Mouse (Mus musculus): ENCODE measurements around the gene Samd4.

Samd4 gene

GRCm38 (mm10) chr14:46941077-46941476, 58.4 kb downstream of the Samd4 start:
- Histone ChIP-seq H3K36me3 (ENCODE audit: insufficient read depth, low read length) (no peaks in the 10 kb centered on the region), H3K4me3 (replicated peaks; ENCODE audit: low read length) (no peak overlapping the region), H3K9me3 (ENCODE audit: low read length) (no peaks in the 10 kb centered on the region), H3K27me3 (ENCODE audit: insufficient read depth, low read length) (no peaks in the 10 kb centered on the region), H3K4me1 (replicated peaks; ENCODE audit: low read depth, low read length) (peaks cover 7% of the 10 kb centered on the region)
- no peak for TF ChIP-seq CTCF (conservative IDR thresholded peaks at IDR 0.05; ENCODE audit: low read length)

DNA sequence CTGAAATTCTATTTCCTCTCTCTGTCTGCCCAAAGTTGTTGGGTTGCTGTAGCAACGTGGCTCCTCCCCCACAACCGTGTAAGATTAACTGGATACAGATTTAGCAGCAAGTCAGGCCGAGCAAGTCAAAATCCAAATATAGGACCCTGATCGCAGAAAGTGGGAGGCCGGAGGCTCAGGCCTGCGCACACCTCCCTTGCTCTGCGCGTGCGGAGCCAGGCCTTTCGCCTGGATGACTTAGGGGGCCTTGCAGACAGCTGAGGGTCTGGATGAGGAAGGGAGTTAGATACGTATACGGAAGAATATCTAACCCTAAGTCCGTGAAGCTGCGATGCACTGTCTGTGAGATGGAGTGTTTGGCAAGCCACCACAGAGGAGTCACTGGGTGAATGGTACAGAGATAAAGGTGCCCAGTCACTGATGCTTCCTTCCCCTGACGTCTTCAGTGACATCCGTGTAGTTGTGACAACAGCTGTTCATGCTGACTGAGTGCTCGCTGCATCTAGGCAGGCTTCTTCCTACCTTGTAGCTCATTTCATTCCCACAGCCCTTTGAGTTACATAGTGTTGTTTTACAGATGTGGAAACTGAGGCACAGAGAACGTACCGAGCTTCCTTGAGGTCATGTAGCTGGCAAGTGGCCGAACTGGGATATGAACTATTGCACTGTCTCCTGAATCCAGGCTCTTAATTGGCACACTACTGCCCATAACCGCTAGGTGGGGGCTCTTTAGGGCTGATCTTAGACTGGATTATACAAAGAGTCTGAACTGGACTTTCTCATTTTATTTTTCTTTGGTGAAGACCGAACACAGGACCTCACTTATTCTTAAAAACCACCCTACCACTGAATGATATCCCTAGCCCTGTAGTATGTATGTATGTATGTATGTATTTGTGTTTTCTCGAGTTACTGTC, 59.5 kb downstream of the Samd4 start:
- TF ChIP-seq CTCF (conservative IDR thresholded peaks at IDR 0.05; ENCODE audit: low read length), result no peak
- TF ChIP-seq NANOG (IDR thresholded peaks at IDR 0.05; ENCODE audit: borderline replicate concordance, low read length), result no peak
- no peak for TF ChIP-seq POU5F1 (IDR thresholded peaks at IDR 0.05; ENCODE audit: borderline replicate concordance, low read length)
- H3K9me3 ChIP-seq (ENCODE audit: low read length), result no peaks in the 10 kb centered on the region
- H3K27me3 ChIP-seq (ENCODE audit: insufficient read depth, low read length), result no peaks in the 10 kb centered on the region
- H3K36me3 ChIP-seq (ENCODE audit: insufficient read depth, low read length), result no peaks in the 10 kb centered on the region
- no peak overlapping the region for H3K4me3 ChIP-seq (replicated peaks; ENCODE audit: low read length)
- H3K4me1 ChIP-seq (replicated peaks; ENCODE audit: low read depth, low read length), result peaks cover 7% of the 10 kb centered on the region

GRCm38 (mm10) chr14:46944411-46944810, 61.8 kb downstream of the Samd4 start:
- no peaks in the 10 kb centered on the region for H3K9me3 ChIP-seq (ENCODE audit: low read length)
- no peaks in the 10 kb centered on the region for H3K27me3 ChIP-seq (ENCODE audit: insufficient read depth, low read length)
- no peak for TF ChIP-seq POU5F1 (IDR thresholded peaks at IDR 0.05; ENCODE audit: borderline replicate concordance, low read length)
- TF ChIP-seq CTCF (conservative IDR thresholded peaks at IDR 0.05; ENCODE audit: low read length), result no peak
- no peak for TF ChIP-seq NANOG (IDR thresholded peaks at IDR 0.05; ENCODE audit: borderline replicate concordance, low read length)
- H3K4me1 ChIP-seq (replicated peaks; ENCODE audit: low read depth, low read length), result peaks cover 7% of the 10 kb centered on the region
- no peak overlapping the region for H3K4me3 ChIP-seq (replicated peaks; ENCODE audit: low read length)
- no peaks in the 10 kb centered on the region for H3K36me3 ChIP-seq (ENCODE audit: insufficient read depth, low read length)

GRCm38 (mm10) chr14:46945903-46946490, 63.3 kb downstream of the Samd4 start:
- Histone ChIP-seq H3K9me3 (ENCODE audit: low read length) (no peaks in the 10 kb centered on the region), H3K27me3 (ENCODE audit: insufficient read depth, low read length) (peaks cover 2% of the 10 kb centered on the region; the same call in 1 of the 2 replicates), H3K4me1 (replicated peaks; ENCODE audit: low read depth, low read length) (peaks cover 7% of the 10 kb centered on the region), H3K4me3 (replicated peaks; ENCODE audit: low read length) (no peak overlapping the region), H3K36me3 (ENCODE audit: insufficient read depth, low read length) (no peaks in the 10 kb centered on the region)
- no peak for TF ChIP-seq POU5F1 (IDR thresholded peaks at IDR 0.05; ENCODE audit: borderline replicate concordance, low read length)
- TF ChIP-seq NANOG (IDR thresholded peaks at IDR 0.05; ENCODE audit: borderline replicate concordance, low read length), result no peak
- TF ChIP-seq CTCF (conservative IDR thresholded peaks at IDR 0.05; ENCODE audit: low read length), result no peak

GRCm38 (mm10) chr14:46947644-46948043, 65.0 kb downstream of the Samd4 start:
- Histone ChIP-seq H3K4me1 (replicated peaks; ENCODE audit: low read depth, low read length) (no peaks in the 10 kb centered on the region), H3K9me3 (ENCODE audit: low read length) (no peaks in the 10 kb centered on the region), H3K27me3 (ENCODE audit: insufficient read depth, low read length) (peaks cover 2% of the 10 kb centered on the region; the same call in 1 of the 2 replicates), H3K36me3 (ENCODE audit: insufficient read depth, low read length) (no peaks in the 10 kb centered on the region), H3K4me3 (replicated peaks; ENCODE audit: low read length) (no peak overlapping the region)
- TF ChIP-seq NANOG (IDR thresholded peaks at IDR 0.05; ENCODE audit: borderline replicate concordance, low read length) (no peak), POU5F1 (IDR thresholded peaks at IDR 0.05; ENCODE audit: borderline replicate concordance, low read length) (no peak)

GRCm38 (mm10) chr14:46950527-46951384, 68.1 kb downstream of the Samd4 start:
- no peak for TF ChIP-seq CTCF (conservative IDR thresholded peaks at IDR 0.05; ENCODE audit: low read length)
- TF ChIP-seq POU5F1 (IDR thresholded peaks at IDR 0.05; ENCODE audit: borderline replicate concordance, low read length), result no peak
- Histone ChIP-seq H3K36me3 (ENCODE audit: insufficient read depth, low read length) (no peaks in the 10 kb centered on the region), H3K4me1 (replicated peaks; ENCODE audit: low read depth, low read length) (no peaks in the 10 kb centered on the region), H3K9me3 (ENCODE audit: low read length) (no peaks in the 10 kb centered on the region), H3K27me3 (ENCODE audit: insufficient read depth, low read length) (peaks cover 2% of the 10 kb centered on the region; the same call in 1 of the 2 replicates), H3K4me3 (replicated peaks; ENCODE audit: low read length) (no peak overlapping the region)

DNA sequence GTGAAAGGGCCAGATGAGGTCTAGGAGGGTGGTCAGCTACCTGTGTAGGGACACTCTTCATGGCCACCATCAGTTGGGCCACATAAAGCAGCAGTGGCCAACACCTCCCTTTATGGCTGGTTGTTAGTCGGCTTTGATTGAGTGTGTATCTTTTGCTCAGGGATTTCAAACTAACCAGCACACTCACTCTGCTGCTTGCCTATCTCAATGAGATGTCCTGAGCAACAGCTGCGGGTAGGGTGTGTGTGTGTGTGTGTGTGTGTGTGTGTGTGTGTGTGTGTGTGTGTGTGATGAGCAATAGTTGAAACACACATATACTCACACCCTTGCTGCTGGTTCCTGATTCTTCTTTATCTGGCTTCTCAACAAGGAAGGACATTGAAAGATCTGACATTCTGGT, 69.6 kb downstream of the Samd4 start:
- Histone ChIP-seq H3K36me3 (ENCODE audit: insufficient read depth, low read length) (no peaks in the 10 kb centered on the region), H3K9me3 (ENCODE audit: low read length) (no peaks in the 10 kb centered on the region), H3K27me3 (ENCODE audit: insufficient read depth, low read length) (peaks cover 2% of the 10 kb centered on the region; the same call in 1 of the 2 replicates), H3K4me1 (replicated peaks; ENCODE audit: low read depth, low read length) (no peaks in the 10 kb centered on the region), H3K4me3 (replicated peaks; ENCODE audit: low read length) (no peak overlapping the region)
- TF ChIP-seq NANOG (IDR thresholded peaks at IDR 0.05; ENCODE audit: borderline replicate concordance, low read length) (no peak), POU5F1 (IDR thresholded peaks at IDR 0.05; ENCODE audit: borderline replicate concordance, low read length) (no peak), CTCF (conservative IDR thresholded peaks at IDR 0.05; ENCODE audit: low read length) (no peak)

DNA sequence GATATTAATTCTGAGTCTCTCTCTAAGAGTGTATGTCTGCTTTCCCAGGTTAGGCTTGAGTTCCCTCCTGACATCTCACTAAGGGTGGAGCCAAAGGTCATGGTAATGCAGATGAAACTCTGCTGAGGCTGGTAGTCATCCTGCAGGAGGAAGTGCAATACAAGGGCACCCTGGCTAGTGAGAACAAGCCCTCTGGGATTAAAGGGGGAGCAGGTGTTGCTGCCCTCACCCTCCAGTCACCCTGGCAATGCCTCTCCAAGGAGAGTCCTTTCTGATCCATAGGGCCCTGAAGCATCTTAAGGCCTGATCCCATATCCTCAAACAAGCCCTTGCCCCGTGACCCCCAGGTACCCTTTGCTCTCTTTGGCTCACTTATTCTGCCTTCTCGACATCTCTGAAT, 72.5 kb downstream of the Samd4 start:
- H3K36me3 ChIP-seq (ENCODE audit: insufficient read depth, low read length), result no peaks in the 10 kb centered on the region
- no peaks in the 10 kb centered on the region for H3K4me1 ChIP-seq (replicated peaks; ENCODE audit: low read depth, low read length)
- no peaks in the 10 kb centered on the region for H3K9me3 ChIP-seq (ENCODE audit: low read length)
- H3K27me3 ChIP-seq (ENCODE audit: insufficient read depth, low read length), result peaks cover 2% of the 10 kb centered on the region; the same call in 1 of the 2 replicates
- H3K4me3 ChIP-seq (replicated peaks; ENCODE audit: low read length), result no peak overlapping the region
- TF ChIP-seq NANOG (IDR thresholded peaks at IDR 0.05; ENCODE audit: borderline replicate concordance, low read length) (no peak), POU5F1 (IDR thresholded peaks at IDR 0.05; ENCODE audit: borderline replicate concordance, low read length) (no peak), CTCF (conservative IDR thresholded peaks at IDR 0.05; ENCODE audit: low read length) (no peak)
